Mouse (Mus musculus): ENCODE measurements around the gene Alpk1.

DNA sequence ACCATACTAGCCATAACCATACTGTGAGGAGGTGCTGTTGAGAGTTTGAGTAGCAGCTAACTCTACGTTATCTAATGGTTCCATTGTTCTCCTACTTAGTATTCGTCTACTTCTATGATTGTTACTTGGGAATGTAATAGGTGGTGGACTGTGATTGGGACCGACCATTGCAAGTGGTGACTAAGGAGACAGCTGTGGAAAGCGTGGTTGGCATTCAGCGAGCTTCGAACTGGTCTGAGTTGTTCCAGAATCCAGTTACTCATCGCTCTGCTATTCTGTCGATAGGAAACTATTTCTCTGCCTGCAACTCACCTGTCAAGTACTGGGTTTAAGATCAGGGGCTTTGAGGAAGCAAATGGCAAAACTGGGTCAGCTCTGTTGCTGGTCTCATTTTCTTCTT lies 20.8 kb upstream of the Alpk1 start:
- TF ChIP-seq CTCF (IDR thresholded peaks at IDR 0.05; ENCODE audit: extremely low read depth, insufficient read length, insufficient replicate concordance, low read depth, low read length) (no peak), POLR2A (IDR thresholded peaks at IDR 0.05; ENCODE audit: low read depth, low read length) (no peak)
